ENCODE assay signal across 9 mouse cellular contexts in the genomic region with DNA sequence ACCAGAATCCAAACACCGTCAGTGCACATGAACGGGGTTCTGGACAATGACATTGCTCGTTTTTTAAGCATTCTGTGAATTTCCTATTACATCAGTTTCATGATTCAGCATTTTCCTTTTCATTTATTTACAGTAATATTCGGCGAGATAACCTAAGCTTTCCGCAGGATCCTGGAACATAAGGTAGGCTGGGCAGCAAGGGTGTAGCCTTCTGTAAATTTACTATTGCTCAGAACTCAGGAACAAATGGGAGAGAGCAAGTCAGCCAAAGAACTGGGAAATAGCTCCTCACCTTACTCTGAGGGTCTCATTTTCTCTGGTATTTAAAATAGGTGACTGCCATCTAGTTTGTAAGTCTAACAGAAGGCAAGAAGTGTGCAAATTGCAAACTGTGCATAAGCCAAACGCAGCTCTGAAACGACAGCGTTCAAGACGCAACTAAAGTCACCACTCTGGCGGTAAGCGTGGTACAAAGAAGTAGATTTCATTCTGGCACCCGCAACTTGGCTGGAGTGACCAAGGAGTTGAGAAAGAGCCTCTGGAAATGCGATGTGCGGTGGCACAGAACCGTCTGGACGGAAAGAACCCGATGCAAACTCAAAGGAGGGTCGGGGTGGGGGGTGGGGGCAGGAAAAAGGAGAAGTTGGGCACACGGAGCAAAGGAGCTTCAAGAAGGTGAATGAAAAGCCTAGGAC. TPM values are rescaled to one million over a fixed set of nuclear protein-coding genes. Genes with fewer than 3 reads are reported as not detected.
A peak's percentile ranks its signal among the peaks of the same experiment; 100 is the strongest.
DNase-seq lines count a peak whose midpoint lies in the region; ATAC-seq and TF ChIP-seq lines count a peak whose summit lies in the region.
"Had no signal": no experiment of that assay in that cellular context is flagged by ENCODE, and none has a peak within 500 bp of the region (broad histone marks: within the 10 kb centered on the region; RNA-seq: fewer than 3 reads in every experiment).

No protein-coding gene starts in this region.

- TF ChIP-seq CTCF in heart, adult 2 months (IDR thresholded peaks at IDR 0.05): no peak
- no peak for TF ChIP-seq CTCF in CH12.LX (conservative IDR thresholded peaks at IDR 0.05 in 1 of 2, IDR thresholded peaks at IDR 0.05 in 1 of 2; ENCODE audit: low read depth in 2 of 2, low read length in 2 of 2)

- H3K4me1 ChIP-seq in heart, adult 2 months (ENCODE audit: control insufficient read depth, insufficient read depth, low read length): no peaks in the 10 kb centered on the region; the same call in 1 of the 2 replicates
- no peaks in the 10 kb centered on the region for H3K4me1 ChIP-seq in CH12.LX (ENCODE audit: control insufficient read depth in 1 of 2, insufficient read depth in 2 of 2)
- H3K4me1 ChIP-seq in forebrain, embryonic 14.5 days (ENCODE audit: control insufficient read depth, insufficient read depth, low read length): peaks cover 12% of the 10 kb centered on the region
- H3K4me1 ChIP-seq in liver, embryonic 15.5 days (replicated peaks): 0 out of 2 replicates have a peak, but pooled peaks cover 6% of the 10 kb centered on the region

- no peak for DNase-seq in heart, adult 2 months
- no peak for DNase-seq in heart, adult 8-10 months (ENCODE audit: low spot score)
- no peak for DNase-seq in CH12.LX (ENCODE audit: extremely low read depth)
- peak; percentile 41 for DNase-seq in forebrain, embryonic 14.5 days (ENCODE audit: low spot score)
- no peak for DNase-seq in frontal cortex, postnatal 36 days (ENCODE audit: low spot score in 2 of 2)
- DNase-seq in natural killer cell, adult 2 months (ENCODE audit: low spot score in 2 of 2): no peak
- DNase-seq in left cerebral cortex, adult 11 months (ENCODE audit: low spot score): no peak

- no peaks in the 10 kb centered on the region for H3K79me2 ChIP-seq in heart, adult 2 months (replicated peaks; ENCODE audit: control insufficient read depth, insufficient read depth, low read length)
- H3K79me2 ChIP-seq in CH12.LX (replicated peaks; ENCODE audit: control insufficient read depth, extremely low read depth, insufficient read depth, poor library complexity, severe bottlenecking): no peaks in the 10 kb centered on the region

- TF ChIP-seq EP300 in heart, adult 2 months (IDR thresholded peaks at IDR 0.05; ENCODE audit: insufficient read depth, low read depth, low read length): no peak
- TF ChIP-seq EP300 in CH12.LX (IDR thresholded peaks at IDR 0.05; ENCODE audit: low read length): no peak

- H3K9ac ChIP-seq in heart, adult 2 months (ENCODE audit: low read depth, low read length): no peak overlapping the region; the same call in 1 of the 2 replicates
- no peak overlapping the region for H3K9ac ChIP-seq in CH12.LX (ENCODE audit: insufficient read depth, low read depth)
- peak overlapping the region; percentile 94 for H3K9ac ChIP-seq in forebrain, embryonic 14.5 days (ENCODE audit: low read length)
- H3K9ac ChIP-seq in liver, embryonic 15.5 days: no peak overlapping the region

- no peak for TF ChIP-seq RAD21 in CH12.LX (IDR thresholded peaks at IDR 0.05; ENCODE audit: low read depth, low read length)

- H3K9me3 ChIP-seq in CH12.LX (replicated peaks; ENCODE audit: low read length): peaks cover 13% of the 10 kb centered on the region
- no peaks in the 10 kb centered on the region for H3K9me3 ChIP-seq in forebrain, embryonic 14.5 days (replicated peaks; ENCODE audit: control insufficient read depth, low read length)
- no peaks in the 10 kb centered on the region for H3K9me3 ChIP-seq in liver, embryonic 15.5 days (replicated peaks)

- H3K27ac ChIP-seq in heart, adult 2 months: no peak overlapping the region
- no peak overlapping the region for H3K27ac ChIP-seq in CH12.LX (ENCODE audit: insufficient read depth, low read depth)
- H3K27ac ChIP-seq in forebrain, embryonic 14.5 days (ENCODE audit: low read depth, low read length): peak overlapping the region; percentile 85
- H3K27ac ChIP-seq in liver, embryonic 15.5 days (replicated peaks): no peak overlapping the region

- dilution Hi-C loops in CH12.LX (cut with MboI; ENCODE audit: extremely low pct_ligation_motif_present, extremely low pct_unique_long_range_greater_than_20kb, low sequenced_read_pairs): no loop called here

- intact Hi-C loops in heart, adult 2 months (cut with DNase I): no loop called here

- in situ Hi-C loops in CH12.LX (cut with MboI; ENCODE audit: low pct_ligation_motif_present, low pct_unique_long_range_greater_than_20kb, low sequenced_read_pairs): no loop called here

- peak; percentile 1; the same call in 1 of the 2 replicates for ATAC-seq in forebrain, embryonic 14.5 days
- no peak for ATAC-seq in liver, embryonic 15.5 days (ENCODE audit: insufficient read depth)

- H3K4me2 ChIP-seq in CH12.LX (ENCODE audit: insufficient read depth, low read depth, poor library complexity, severe bottlenecking): peak overlapping the region; percentile 88
- peak overlapping the region; percentile 95 for H3K4me2 ChIP-seq in forebrain, embryonic 14.5 days (ENCODE audit: low read length)
- H3K4me2 ChIP-seq in liver, embryonic 15.5 days: peak overlapping the region; percentile 70

- no peak for TF ChIP-seq POLR2A in heart, adult 2 months (IDR thresholded peaks at IDR 0.05; ENCODE audit: insufficient read depth, low read depth, low read length)
- no peak for TF ChIP-seq POLR2A in CH12.LX (IDR thresholded peaks at IDR 0.05; ENCODE audit: low read depth, low read length)

- H3K4me3 ChIP-seq in heart, adult 2 months: peak overlapping the region; percentile 48; the same call in 1 of the 2 replicates
- peak overlapping the region in 1 of 3 experiments; percentile 63 for H3K4me3 ChIP-seq in CH12.LX (replicated peaks in 1 of 3; ENCODE audit: low read depth in 2 of 3, low read length in 2 of 3, poor library complexity in 1 of 3)
- peak overlapping the region; percentile 81 for H3K4me3 ChIP-seq in forebrain, embryonic 14.5 days (ENCODE audit: low read depth, low read length)
- H3K4me3 ChIP-seq in liver, embryonic 15.5 days (replicated peaks): peak overlapping the region; percentile 48
- H3K4me3 ChIP-seq: erythroblast, embryonic 14.5 days had no signal

- H3K27me3 ChIP-seq in heart, adult 2 months (ENCODE audit: control insufficient read depth, insufficient read depth, low read length): peaks cover 8% of the 10 kb centered on the region
- H3K27me3 ChIP-seq in CH12.LX (replicated peaks): peaks cover 5% of the 10 kb centered on the region
- no peaks in the 10 kb centered on the region for H3K27me3 ChIP-seq in forebrain, embryonic 14.5 days (replicated peaks; ENCODE audit: control insufficient read depth, insufficient read depth, low read length)
- H3K27me3 ChIP-seq in liver, embryonic 15.5 days: peaks cover 73% of the 10 kb centered on the region

- 20% methylated on average over 20 of the region's 20 CpGs for WGBS in heart, adult 2 months
- 21% methylated on average over 20 of the region's 20 CpGs for WGBS in forebrain, embryonic 14.5 days
- WGBS in liver, embryonic 15.5 days (ENCODE audit: insufficient replicate concordance): 12% methylated on average over 20 of the region's 20 CpGs

- no peaks in the 10 kb centered on the region for H3K36me3 ChIP-seq in heart, adult 2 months (ENCODE audit: control insufficient read depth, insufficient read depth, low read length)
- H3K36me3 ChIP-seq in CH12.LX (replicated peaks in 1 of 2; ENCODE audit: control insufficient read depth in 1 of 2, insufficient read depth in 1 of 2, low read length in 1 of 2): no peaks in the 10 kb centered on the region
- no peaks in the 10 kb centered on the region for H3K36me3 ChIP-seq in forebrain, embryonic 14.5 days (ENCODE audit: control insufficient read depth, insufficient read depth, low read length)
- no peaks in the 10 kb centered on the region for H3K36me3 ChIP-seq in liver, embryonic 15.5 days (replicated peaks)

TF ChIP-seq in CH12.LX, 34 proteins besides CTCF, POLR2A, EP300 and RAD21:
- TF ChIP-seq MAFK (IDR thresholded peaks at IDR 0.05; ENCODE audit: insufficient replicate concordance, low read length) (0 out of 2 replicates have a peak, but pooled peaks have one; percentile 38), ZNF384 (IDR thresholded peaks at IDR 0.05; ENCODE audit: low read depth, low read length) (no peak), MYC (IDR thresholded peaks at IDR 0.05; ENCODE audit: low read depth, low read length) (no peak), MAZ (IDR thresholded peaks at IDR 0.05; ENCODE audit: low read depth, low read length) (no peak), MXI1 (IDR thresholded peaks at IDR 0.05; ENCODE audit: low read depth, low read length) (no peak), CHD1 (IDR thresholded peaks at IDR 0.05; ENCODE audit: low read depth, low read length) (no peak), UBTF (IDR thresholded peaks at IDR 0.05; ENCODE audit: low read depth, low read length) (0 out of 2 replicates have a peak, but pooled peaks have one; percentile 22)

RNA-seq across cellular contexts. Expression of gene Sel1l3, which starts 1.5 kb away (rescaled TPM):
- total RNA-seq in heart, adult 2 months (2021): 1 to 10 TPM; 1.5 to 1.6 TPM
- 0.86 and 1.1 TPM in 2 replicates for polyA plus RNA-seq in heart, adult 2 months (2012; rRNA removed)
- total RNA-seq in heart, adult 8-10 months (2022): 1 to 10 TPM; 1.2 to 1.8 (median 1.6) TPM
- total RNA-seq in CH12.LX (2012; rRNA removed): 0.17 and 0.34 TPM in 2 replicates
- 0.14 and 0.28 TPM in 2 replicates for total RNA-seq in CH12.LX (2014; rRNA removed)
- polyA plus RNA-seq in CH12.LX (2012; ENCODE audit: insufficient read length, low read depth): 0.71 and 0.76 TPM in 2 replicates
- polyA plus RNA-seq in forebrain, embryonic 14.5 days (2014; fragmentation: Nextera tagmentation; extraction: Ambion mirVana): 11.0 and 11.2 TPM in 2 replicates
- polyA plus RNA-seq in liver, embryonic 15.5 days (2015; fragmentation: Nextera tagmentation; extraction: Ambion mirVana): 0.09 and 0.12 TPM in 2 replicates
- polyA plus RNA-seq: erythroblast, embryonic 14.5 days had no signal

RNA-seq across cellular contexts. Expression of gene Smim20, which starts 54.6 kb away (rescaled TPM):
- total RNA-seq in heart, adult 2 months (2021): 10 to 100 TPM; 92.3 to 100.0 TPM
- polyA plus RNA-seq in heart, adult 2 months (2012; rRNA removed): 115 and 189 TPM in 2 replicates
- 100 to 1,000 TPM; 101 to 111 (median 105) TPM for total RNA-seq in heart, adult 8-10 months (2022)
- total RNA-seq in CH12.LX (2012; rRNA removed) (54.3 and 55.3 TPM in 2 replicates), CH12.LX (2014; rRNA removed) (93.0 and 93.5 TPM in 2 replicates)
- polyA plus RNA-seq in CH12.LX (2012; ENCODE audit: insufficient read length, low read depth): 52.1 and 75.7 TPM in 2 replicates
- 68.1 and 95.4 TPM in 2 replicates for polyA plus RNA-seq in forebrain, embryonic 14.5 days (2014; fragmentation: Nextera tagmentation; extraction: Ambion mirVana)
- polyA plus RNA-seq in liver, embryonic 15.5 days (2015; fragmentation: Nextera tagmentation; extraction: Ambion mirVana): 28.5 and 32.2 TPM in 2 replicates
